Mouse (Mus musculus): Measurements from ENCODE around the gene Myo1b.

- TF ChIP-seq CTCF (IDR thresholded peaks at IDR 0.05; ENCODE audit: extremely low read depth, insufficient read length, insufficient replicate concordance, low read depth, low read length): no peak
- no peak for TF ChIP-seq POLR2A (IDR thresholded peaks at IDR 0.05; ENCODE audit: low read depth, low read length)
These were observed 18.5 kb upstream of the Myo1b start for GRCm38 (mm10) chr1:51934176-51934924.
